Mouse (Mus musculus): ENCODE measurements around the gene Gas2l1. TPM values are rescaled to one million over a fixed set of nuclear protein-coding genes. Genes with fewer than 3 reads are reported as not detected.

The Gas2l1 gene
- 10.8 TPM for polyA plus RNA-seq (2017; shearing (Covaris generic))

DNA sequence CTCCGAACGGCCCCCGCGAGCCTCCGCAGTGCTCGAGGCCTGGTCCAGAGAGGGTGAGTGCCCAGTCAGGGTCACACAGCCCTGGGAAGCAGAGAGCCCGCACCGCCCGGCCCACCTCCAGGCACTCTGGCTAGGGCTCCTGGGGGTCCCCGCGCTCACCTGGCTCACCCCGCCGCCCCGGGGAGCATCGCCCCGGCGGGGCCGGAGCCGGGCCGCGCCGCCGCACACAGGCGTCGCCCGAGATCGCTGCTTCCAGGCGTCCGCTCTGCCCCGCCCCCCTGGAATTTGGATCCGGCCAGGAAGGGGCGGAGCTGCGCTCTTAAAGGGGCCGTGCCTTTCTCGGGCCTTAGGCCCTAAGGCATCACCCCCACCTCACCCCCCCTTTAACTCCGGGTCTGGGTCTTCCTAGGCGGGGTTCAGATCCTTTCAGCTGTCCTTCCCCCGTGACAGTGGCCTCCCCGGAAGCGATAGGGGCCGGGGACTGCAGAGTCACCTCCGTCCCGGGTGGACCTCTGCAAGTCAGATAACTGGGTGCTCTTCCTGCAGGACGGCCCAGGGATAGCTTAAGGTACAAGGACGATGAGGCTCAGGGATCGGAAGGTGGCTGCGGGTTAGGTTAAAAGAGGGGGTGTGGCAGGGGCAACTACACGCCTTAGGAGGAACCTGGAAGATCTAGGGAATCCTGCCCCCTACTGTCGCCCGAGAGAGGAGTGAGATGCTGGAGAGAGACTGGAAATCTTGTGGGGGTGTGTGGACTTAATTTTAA lies at the start of gene Gas2l1:
Gas2l1 (minus strand) TSS at position 272 of the 766 bp plus-strand sequence.

GRCm38 (mm10) chr11:5098736-5099542 lies 33.8 kb upstream of the Gas2l1 start, which contains the start of the genes Rhbdd3 and Ewsr1:
Gene Rhbdd3 (plus strand): TSS chr11:5098926.
Gene Ewsr1 (minus strand): TSS chr11:5099266.

GRCm38 (mm10) chr11:5057856-5058641 lies 7.1 kb downstream of the Gas2l1 start, which contains the start of gene Rasl10a:
Gene Rasl10a (plus strand): TSS chr11:5058128.

Other genes with a start within 250 kb of the Gas2l1 start
- 47.5 TPM for gene Nf2, start 215.8 kb downstream of the Gas2l1 start, polyA plus RNA-seq (2017; shearing (Covaris generic))
- gene Nipsnap1, start 191.4 kb downstream of the Gas2l1 start, polyA plus RNA-seq (2017; shearing (Covaris generic)) = 18.9 TPM
- gene Thoc5, start 170.0 kb downstream of the Gas2l1 start, polyA plus RNA-seq (2017; shearing (Covaris generic)) = 27.2 TPM
- 8.4 TPM for gene Nefh, start 117.3 kb downstream of the Gas2l1 start, polyA plus RNA-seq (2017; shearing (Covaris generic))
- 110 TPM for gene Ap1b1, start 78.5 kb downstream of the Gas2l1 start, polyA plus RNA-seq (2017; shearing (Covaris generic))
- gene Rasl10a, start 7.2 kb downstream of the Gas2l1 start, polyA plus RNA-seq (2017; shearing (Covaris generic)) = not detected
- 3.1 TPM for gene Rhbdd3, start 33.6 kb upstream of the Gas2l1 start, polyA plus RNA-seq (2017; shearing (Covaris generic))
- 722 TPM for gene Ewsr1, start 33.9 kb upstream of the Gas2l1 start, polyA plus RNA-seq (2017; shearing (Covaris generic))
- gene Emid1, start 86.9 kb upstream of the Gas2l1 start, polyA plus RNA-seq (2017; shearing (Covaris generic)) = 0.78 TPM
- gene Kremen1, start 196.2 kb upstream of the Gas2l1 start, polyA plus RNA-seq (2017; shearing (Covaris generic)) = 17.0 TPM